ENCODE assay signal across 7 mouse cellular contexts in genomic region chr9:99575677-99576480, GRCm38 (mm10). TPM values are rescaled to one million over a fixed set of nuclear protein-coding genes. Genes with fewer than 3 reads are reported as not detected.
DNase-seq lines count a peak whose midpoint lies in the region; ATAC-seq and TF ChIP-seq lines count a peak whose summit lies in the region.

Gene Dbr1, plus strand, starts transcription at chr9:99575799.

- under 1% methylated on average over 57 of the region's 57 CpGs for WGBS in embryonic facial prominence, embryonic 12.5 days
- under 1% methylated on average over 57 of the region's 57 CpGs for WGBS in heart, adult 2 months
- WGBS in limb, embryonic 13.5 days: under 1% methylated on average over 57 of the region's 57 CpGs
- WGBS in midbrain, embryonic 16.5 days: under 1% methylated on average over 57 of the region's 57 CpGs

- H3K36me3 ChIP-seq in embryonic facial prominence, embryonic 12.5 days: peaks cover 15% of the 10 kb centered on the region
- peaks cover 3% of the 10 kb centered on the region; the same call in 1 of the 2 replicates for H3K36me3 ChIP-seq in heart, adult 2 months (ENCODE audit: control insufficient read depth, insufficient read depth, low read length)
- peaks cover 14% of the 10 kb centered on the region for H3K36me3 ChIP-seq in limb, embryonic 13.5 days
- H3K36me3 ChIP-seq in midbrain, embryonic 16.5 days (ENCODE audit: control insufficient read depth, insufficient read depth, low read length): 0 out of 2 replicates have a peak, but pooled peaks cover 2% of the 10 kb centered on the region

- H3K4me1 ChIP-seq in embryonic facial prominence, embryonic 12.5 days: peaks cover 8% of the 10 kb centered on the region; the same call in 1 of the 2 replicates
- H3K4me1 ChIP-seq in heart, adult 2 months (ENCODE audit: control insufficient read depth, insufficient read depth, low read length): peaks cover 1% of the 10 kb centered on the region; the same call in 1 of the 2 replicates
- peaks cover 10% of the 10 kb centered on the region for H3K4me1 ChIP-seq in limb, embryonic 13.5 days
- peaks cover 15% of the 10 kb centered on the region for H3K4me1 ChIP-seq in midbrain, embryonic 16.5 days (ENCODE audit: control insufficient read depth, insufficient read depth, low read length)

- no peak for TF ChIP-seq EP300 in heart, adult 2 months (IDR thresholded peaks at IDR 0.05; ENCODE audit: insufficient read depth, low read depth, low read length)

- H3K4me2 ChIP-seq in embryonic facial prominence, embryonic 12.5 days (replicated peaks): peak within 1 kb of the TSS; percentile 71
- peak within 1 kb of the TSS; percentile 81 for H3K4me2 ChIP-seq in limb, embryonic 13.5 days (replicated peaks)
- peak within 1 kb of the TSS; percentile 85 for H3K4me2 ChIP-seq in midbrain, embryonic 16.5 days (ENCODE audit: low read length)

- TF ChIP-seq CTCF in heart, adult 2 months (IDR thresholded peaks at IDR 0.05): no peak

- H3K9ac ChIP-seq in embryonic facial prominence, embryonic 12.5 days: peak within 1 kb of the TSS; percentile 93
- peak within 1 kb of the TSS; percentile 98 for H3K9ac ChIP-seq in heart, adult 2 months (ENCODE audit: low read depth, low read length)
- H3K9ac ChIP-seq in limb, embryonic 13.5 days: peak within 1 kb of the TSS; percentile 96
- peak within 1 kb of the TSS; percentile 94 for H3K9ac ChIP-seq in midbrain, embryonic 16.5 days (ENCODE audit: low read depth, low read length)

- peak; percentile 78 for TF ChIP-seq POLR2A in heart, adult 2 months (IDR thresholded peaks at IDR 0.05; ENCODE audit: insufficient read depth, low read depth, low read length)

- peaks cover 1% of the 10 kb centered on the region; the same call in 1 of the 2 replicates for H3K79me2 ChIP-seq in heart, adult 2 months (replicated peaks; ENCODE audit: control insufficient read depth, insufficient read depth, low read length)

- H3K4me3 ChIP-seq in embryonic facial prominence, embryonic 12.5 days: peak within 1 kb of the TSS; percentile 96
- H3K4me3 ChIP-seq in heart, adult 2 months: peak within 1 kb of the TSS; percentile 77
- H3K4me3 ChIP-seq in limb, embryonic 13.5 days: peak within 1 kb of the TSS; percentile 95
- H3K4me3 ChIP-seq in midbrain, embryonic 16.5 days (ENCODE audit: low read depth, low read length): peak within 1 kb of the TSS; percentile 98

- no peaks in the 10 kb centered on the region for H3K9me3 ChIP-seq in embryonic facial prominence, embryonic 12.5 days
- no peaks in the 10 kb centered on the region for H3K9me3 ChIP-seq in limb, embryonic 13.5 days
- H3K9me3 ChIP-seq in midbrain, embryonic 16.5 days (replicated peaks; ENCODE audit: control insufficient read depth, low read length, poor library complexity, severe bottlenecking): no peaks in the 10 kb centered on the region

- ATAC-seq in embryonic facial prominence, embryonic 12.5 days (ENCODE audit: insufficient number of reproducible peaks, insufficient read depth, low FRiP score, low TSS enrichment): peak; percentile 80
- peak; percentile 94 for ATAC-seq in limb, embryonic 13.5 days (ENCODE audit: low FRiP score, low read depth)
- ATAC-seq in midbrain, embryonic 16.5 days: peak; percentile 95

- H3K27ac ChIP-seq in embryonic facial prominence, embryonic 12.5 days: peak within 1 kb of the TSS; percentile 83
- H3K27ac ChIP-seq in heart, adult 2 months: peak within 1 kb of the TSS; percentile 81
- H3K27ac ChIP-seq in limb, embryonic 13.5 days: peak within 1 kb of the TSS; percentile 74; the same call in 1 of the 2 replicates
- H3K27ac ChIP-seq in midbrain, embryonic 16.5 days (ENCODE audit: low read length): peak within 1 kb of the TSS; percentile 86

- H3K27me3 ChIP-seq in embryonic facial prominence, embryonic 12.5 days: 0 out of 2 replicates have a peak, but pooled peaks cover 2% of the 10 kb centered on the region
- no peaks in the 10 kb centered on the region for H3K27me3 ChIP-seq in heart, adult 2 months (ENCODE audit: control insufficient read depth, insufficient read depth, low read length)
- no peaks in the 10 kb centered on the region; the same call in 1 of the 2 replicates for H3K27me3 ChIP-seq in limb, embryonic 13.5 days
- H3K27me3 ChIP-seq in midbrain, embryonic 16.5 days (ENCODE audit: control insufficient read depth, insufficient read depth, low read depth, low read length): no peaks in the 10 kb centered on the region

- intact Hi-C loops in heart, adult 2 months (cut with DNase I): loop anchor here (10.0 kb wide), 1 partner anchor 331 kb away; the partner anchor contains the start of gene Cep70

- DNase-seq in adrenal gland, postnatal 25 days: peak; percentile 91
- peak; percentile 93 for DNase-seq in heart, adult 2 months
- peak; percentile 91 to 94 for DNase-seq in kidney, adult 8-10 months
- DNase-seq in spleen, postnatal 10 days (ENCODE audit: low spot score in 2 of 2): peak; percentile 86 to 94

RNA-seq across cellular contexts. Expression of gene Dbr1, which starts in this region (rescaled TPM):
- 15.1 and 16.4 TPM in 2 replicates for total RNA-seq in adrenal gland, postnatal 25 days (2021)
- polyA plus RNA-seq in embryonic facial prominence, embryonic 12.5 days (2016; fragmentation: Nextera tagmentation; extraction: Ambion mirVana): 30.6 and 34.2 TPM in 2 replicates
- total RNA-seq in heart, adult 2 months (2021): 1 to 10 TPM; 4.5 to 5.8 TPM
- polyA plus RNA-seq in heart, adult 2 months (2012; rRNA removed): 2.5 and 4.6 TPM in 2 replicates
- polyA plus RNA-seq in limb, embryonic 13.5 days (2015; fragmentation: Nextera tagmentation; extraction: Ambion mirVana): 30.1 and 30.8 TPM in 2 replicates
- polyA plus RNA-seq in midbrain, embryonic 16.5 days (2015; fragmentation: Nextera tagmentation; extraction: Ambion mirVana): 25.3 and 25.6 TPM in 2 replicates

Comparison
In these comparisons a context has a peak if more than half of its experiments do, and no peak if none do; other contexts are left out.
1. Peak in every context shown above with its lines: DNase-seq, ATAC-seq, H3K4me3 ChIP-seq and H3K27ac ChIP-seq.